Comparison of ENCODE assay signal across 8 mouse cellular contexts in genomic region chr8:79029396-79030325, GRCm38 (mm10). TPM values are rescaled to one million over a fixed set of nuclear protein-coding genes. Genes with fewer than 3 reads are reported as not detected.
A peak's percentile ranks its signal among the peaks of the same experiment; 100 is the strongest.
DNase-seq lines count a peak whose midpoint lies in the region; ATAC-seq and TF ChIP-seq lines count a peak whose summit lies in the region.

No protein-coding gene starts in this region.

- peak; percentile 85 for DNase-seq in ES-CJ7 (ENCODE audit: low read depth, low spot score)
- DNase-seq in cerebellum, adult 11 months = peak; percentile 51
- peak; percentile 76 for DNase-seq in forebrain, postnatal 0 days
- peak; percentile 87 for DNase-seq in heart, postnatal 4 days
- peak; percentile 69 to 80 for DNase-seq in layer of hippocampus, postnatal 10 days (ENCODE audit: low spot score in 2 of 2)
- peak; percentile 66 for DNase-seq in ovary, postnatal 14 days (ENCODE audit: low spot score)
- peak; percentile 56 to 73 for DNase-seq in thymus, postnatal 36 days

- peak; percentile 74 for ATAC-seq in forebrain, postnatal 0 days
- ATAC-seq in lung, embryonic 16.5 days (ENCODE audit: low read depth) = peak; percentile 80

- H3K9me3 ChIP-seq in forebrain, postnatal 0 days (ENCODE audit: low read length) = no peaks in the 10 kb centered on the region
- no peaks in the 10 kb centered on the region for H3K9me3 ChIP-seq in lung, embryonic 16.5 days (ENCODE audit: control insufficient read depth, low read length)

- no peak for TF ChIP-seq CTCF in forebrain, postnatal 0 days (IDR thresholded peaks at IDR 0.05; ENCODE audit: low read depth)

- H3K9ac ChIP-seq in forebrain, postnatal 0 days = peak overlapping the region; percentile 88
- H3K9ac ChIP-seq in lung, embryonic 16.5 days (ENCODE audit: low read length) = peak overlapping the region; percentile 98

- H3K4me1 ChIP-seq in forebrain, postnatal 0 days (ENCODE audit: insufficient read depth) = no peaks in the 10 kb centered on the region
- peaks cover 23% of the 10 kb centered on the region for H3K4me1 ChIP-seq in lung, embryonic 16.5 days (replicated peaks; ENCODE audit: control insufficient read depth, insufficient read depth, low read length)

- 2% methylated on average over 80 of the region's 99 CpGs for WGBS in forebrain, postnatal 0 days
- WGBS in lung, embryonic 16.5 days = under 1% methylated on average over 69 of the region's 99 CpGs

- H3K27me3 ChIP-seq in forebrain, postnatal 0 days (ENCODE audit: insufficient read depth, low read length) = no peaks in the 10 kb centered on the region
- no peaks in the 10 kb centered on the region for H3K27me3 ChIP-seq in lung, embryonic 16.5 days (ENCODE audit: control insufficient read depth, insufficient read depth, low read depth, low read length)

- H3K27ac ChIP-seq in forebrain, postnatal 0 days (ENCODE audit: low read depth, low read length) = peak overlapping the region; percentile 93
- H3K27ac ChIP-seq in lung, embryonic 16.5 days (ENCODE audit: low read length) = peak overlapping the region; percentile 100

- H3K36me3 ChIP-seq in forebrain, postnatal 0 days (ENCODE audit: insufficient read depth) = no peaks in the 10 kb centered on the region
- H3K36me3 ChIP-seq in lung, embryonic 16.5 days (ENCODE audit: control insufficient read depth, insufficient read depth, low read length) = no peaks in the 10 kb centered on the region

- peak overlapping the region; percentile 76 for H3K4me2 ChIP-seq in forebrain, postnatal 0 days (ENCODE audit: low read depth)
- H3K4me2 ChIP-seq in lung, embryonic 16.5 days (ENCODE audit: low read depth, low read length) = peak overlapping the region; percentile 83

- H3K4me3 ChIP-seq in forebrain, postnatal 0 days (ENCODE audit: low read depth, low read length) = peak overlapping the region; percentile 64
- H3K4me3 ChIP-seq in lung, embryonic 16.5 days (ENCODE audit: low read length) = peak overlapping the region; percentile 86

RNA-seq across cellular contexts. Expression of gene Zfp827, which starts 1.4 kb away (rescaled TPM):
- total RNA-seq in forebrain, postnatal 0 days (2014; rRNA removed) = 22.5 and 23.3 TPM in 2 replicates
- polyA plus RNA-seq in forebrain, postnatal 0 days (2015; fragmentation: Nextera tagmentation; extraction: Ambion mirVana) = 4.5 and 6.1 TPM in 2 replicates
- 10 to 100 TPM; 27.6 to 28.2 TPM for total RNA-seq in heart, postnatal 4 days (2021)
- total RNA-seq in layer of hippocampus, postnatal 10 days (2021) = 10 to 100 TPM; 23.2 to 24.2 TPM
- polyA plus RNA-seq in lung, embryonic 16.5 days (2015; fragmentation: Nextera tagmentation; extraction: Ambion mirVana) = 5.5 and 6.6 TPM in 2 replicates

Comparison
In these comparisons a context has a peak if more than half of its experiments do, and no peak if none do; other contexts are left out.
1. Peak in every context shown above with its lines: DNase-seq, ATAC-seq, H3K4me3 ChIP-seq and H3K27ac ChIP-seq.